Mouse (Mus musculus) limb, embryonic 14.5 days (tissue): Measurements from ENCODE around the gene Tnfsf10. TPM values are rescaled to one million over a fixed set of nuclear protein-coding genes. Genes with fewer than 3 reads are reported as not detected.

Source experiments
- ATAC-seq: fragments of 200-750 bp; cut with Nextera tagmentation; 2 replicates; pipeline ENCODE4 v1.8.0; 2017; ENCODE audit warnings: low read depth, moderate number of reproducible peaks, moderate TSS enrichment; ENCODE audit not compliant: low FRiP score
- DNase-seq: peaks from one replicate; pipeline ENCODE4 v3.0.0-alpha.2; 2015; ENCODE audit warnings: low spot score
- H3K27ac ChIP-seq: fragments of 300-500 bp; sonication (generic); replicated peaks from 2 replicates; pipeline ENCODE4 v1.5.1; 2014; ENCODE audit warnings: low read depth, mild to moderate bottlenecking, low read length, moderate library complexity, mixed read lengths
- H3K27me3 ChIP-seq: fragments of 300-500 bp; sonication (generic); 2 replicates; pipeline ENCODE4 v1.6.1; 2014; ENCODE audit warnings: low read length, mixed read lengths; ENCODE audit not compliant: control insufficient read depth, insufficient read depth
- H3K36me3 ChIP-seq: fragments of 300-500 bp; sonication (generic); 2 replicates; pipeline ENCODE4 v1.6.1; 2014; ENCODE audit warnings: mild to moderate bottlenecking, low read length, moderate library complexity, mixed read lengths; ENCODE audit not compliant: control insufficient read depth, insufficient read depth
- H3K4me1 ChIP-seq: fragments of 300-500 bp; sonication (generic); 2 replicates; pipeline ENCODE4 v1.6.1; 2014; ENCODE audit warnings: antibody characterized with exemption, low read length, mixed read lengths; ENCODE audit not compliant: control insufficient read depth, insufficient read depth
- H3K4me2 ChIP-seq: fragments of 300-500 bp; sonication (generic); replicated peaks from 2 replicates; pipeline ENCODE4 v1.6.1; 2014; ENCODE audit warnings: low read depth, mild to moderate bottlenecking, low read length, moderate library complexity; ENCODE audit not compliant: severe bottlenecking
- H3K4me3 ChIP-seq: fragments of 300-500 bp; sonication (generic); replicated peaks from 2 replicates; pipeline ENCODE4 v1.5.1; 2014; ENCODE audit warnings: low read length
- H3K9ac ChIP-seq: fragments of 300-500 bp; sonication (generic); 2 replicates; pipeline ENCODE4 v1.6.1; 2014; ENCODE audit warnings: mild to moderate bottlenecking, low read depth, low read length, moderate library complexity; ENCODE audit not compliant: severe bottlenecking
- H3K9me3 ChIP-seq: fragments of 300-500 bp; sonication (generic); 2 replicates; pipeline ENCODE4 v1.6.1; 2016; ENCODE audit warnings: low read length; ENCODE audit not compliant: control insufficient read depth
- POLR2A ChIP-seq: fragments of 200-500 bp; IDR thresholded peaks from 2 replicates; pipeline ENCODE4 v1.8.0; 2012; ENCODE audit warnings: inconsistent platforms, mild to moderate bottlenecking, moderate library complexity, borderline replicate concordance; ENCODE audit not compliant: insufficient read depth, insufficient read length; ENCODE audit errors: extremely low read depth
- WGBS: fragments of 180-500 bp; shearing (Covaris S2); extraction: QIAGEN DNeasy Blood & Tissue Kit; methylation state at CpG from one replicate; pipeline ENCODE4 v1.1.7; 2014; 5-methylcytosine and 5-hydroxymethylcytosine counted together
- polyA plus RNA-seq, 2 experiments: library from polyadenylated mRNA; depleted of rRNA in 1 of 2; stranded (reverse) in 1 of 2; unstranded in 1 of 2; fragments of >200 nt; fragmentation: Nextera tagmentation in 1 of 2; extraction: Ambion mirVana in 1 of 2; gene quantifications; 2 replicates each; pipeline versions ENCODE4 v1.2.1 to v1.2.3; 2012 to 2014

Tnfsf10 gene
- polyA plus RNA-seq, 2 experiments: 0.14 to 0.17 TPM

GRCm38 (mm10) chr3:27359100-27359720 is 42.4 kb downstream of the Tnfsf10 start:
- no peaks in the 10 kb centered on the region for H3K27me3 ChIP-seq
- no peak overlapping the region for H3K4me2 ChIP-seq
- H3K4me3 ChIP-seq: no peak overlapping the region
- H3K9me3 ChIP-seq: no peaks in the 10 kb centered on the region
- no peaks in the 10 kb centered on the region for H3K4me1 ChIP-seq
- no peak overlapping the region for H3K27ac ChIP-seq
- H3K36me3 ChIP-seq: no peaks in the 10 kb centered on the region
- DNase-seq (no peak), ATAC-seq (no peak)
- TF ChIP-seq POLR2A: no peak
- WGBS: 80% methylated on average over 2 of the region's 2 CpGs
- no peak overlapping the region for H3K9ac ChIP-seq

- Histone ChIP-seq H3K4me2 (no peak overlapping the region), H3K9me3 (no peaks in the 10 kb centered on the region), H3K36me3 (no peaks in the 10 kb centered on the region), H3K9ac (no peak overlapping the region), H3K4me3 (no peak overlapping the region), H3K27ac (no peak overlapping the region), H3K4me1 (no peaks in the 10 kb centered on the region), H3K27me3 (peaks cover 52% of the 10 kb centered on the region)
- ATAC-seq: no peak
- 4% methylated on average over 10 of the region's 10 CpGs for WGBS
- no peak for TF ChIP-seq POLR2A
- DNase-seq: peak; percentile 77
Measured at GRCm38 (mm10) chr3:27370125-27370524, 53.3 kb downstream of the Tnfsf10 start.

- DNase-seq: no peak
- H3K4me3 ChIP-seq: no peak overlapping the region
- no peak for TF ChIP-seq POLR2A
- no peak overlapping the region for H3K9ac ChIP-seq
- no peak for ATAC-seq
- WGBS: 4% methylated on average over 20 of the region's 20 CpGs
- H3K9me3 ChIP-seq: no peaks in the 10 kb centered on the region
- peaks cover 52% of the 10 kb centered on the region for H3K27me3 ChIP-seq
- no peak overlapping the region for H3K4me2 ChIP-seq
- H3K4me1 ChIP-seq: no peaks in the 10 kb centered on the region
- H3K36me3 ChIP-seq: no peaks in the 10 kb centered on the region
- no peak overlapping the region for H3K27ac ChIP-seq
Measured at GRCm38 (mm10) chr3:27370582-27371275, 53.9 kb downstream of the Tnfsf10 start.

GRCm38 (mm10) chr3:27371276-27371621 is 54.4 kb downstream of the Tnfsf10 start, which contains the start of gene Ghsr:
Ghsr (plus strand) TSS chr3:27371351.
- Histone ChIP-seq H3K36me3 (no peaks in the 10 kb centered on the region), H3K27ac (no peak within 1 kb of the TSS), H3K4me2 (peak within 1 kb of the TSS; percentile 15; the same call in 1 of the 2 replicates), H3K4me1 (no peaks in the 10 kb centered on the region), H3K27me3 (peaks cover 54% of the 10 kb centered on the region), H3K9me3 (no peaks in the 10 kb centered on the region), H3K9ac (no peak within 1 kb of the TSS), H3K4me3 (peak within 1 kb of the TSS; percentile 15; the same call in 1 of the 2 replicates)
- WGBS: 1% methylated on average over 19 of the region's 19 CpGs
- ATAC-seq (no peak), DNase-seq (no peak)
- no peak for TF ChIP-seq POLR2A

GRCm38 (mm10) chr3:27371725-27372650 is 55.2 kb downstream of the Tnfsf10 start:
- 2% methylated on average over 73 of the region's 77 CpGs for WGBS
- no peak for DNase-seq

More at GRCm38 (mm10) chr3:27371725-27372650, 55.2 kb downstream of the Tnfsf10 start:
- Histone ChIP-seq H3K27ac (no peak overlapping the region), H3K4me3 (peak overlapping the region; percentile 15; the same call in 1 of the 2 replicates), H3K4me1 (no peaks in the 10 kb centered on the region), H3K27me3 (peaks cover 55% of the 10 kb centered on the region), H3K9me3 (no peaks in the 10 kb centered on the region), H3K9ac (no peak overlapping the region), H3K36me3 (no peaks in the 10 kb centered on the region), H3K4me2 (peak overlapping the region; percentile 15; the same call in 1 of the 2 replicates)
- TF ChIP-seq POLR2A: no peak
- ATAC-seq: no peak
